Mouse (Mus musculus): ENCODE measurements around the gene Fam185a.

The Fam185a gene

GRCm38 (mm10) chr5:21496321-21496720, 71.6 kb downstream of the Fam185a start:
- DNase-seq = peak; percentile 12 to 37

GRCm38 (mm10) chr5:21496881-21497280, 72.1 kb downstream of the Fam185a start:
- no peak for DNase-seq

- DNase-seq = no peak
Measured at GRCm38 (mm10) chr5:21498490-21498889, 73.7 kb downstream of the Fam185a start.

- no peak for DNase-seq
Measured at GRCm38 (mm10) chr5:21498925-21499324, 74.2 kb downstream of the Fam185a start.

GRCm38 (mm10) chr5:21500133-21500532, 75.4 kb downstream of the Fam185a start:
- DNase-seq = no peak

GRCm38 (mm10) chr5:21500941-21501340, 76.2 kb downstream of the Fam185a start:
- DNase-seq = no peak

GRCm38 (mm10) chr5:21502936-21503610, 78.3 kb downstream of the Fam185a start:
- DNase-seq = no peak

- DNase-seq = no peak
Measured at GRCm38 (mm10) chr5:21505159-21505558, 80.4 kb downstream of the Fam185a start.

GRCm38 (mm10) chr5:21506887-21507286, 82.1 kb downstream of the Fam185a start:
- DNase-seq = no peak

- DNase-seq = no peak
Measured at GRCm38 (mm10) chr5:21509801-21510200, 85.0 kb downstream of the Fam185a start.

- DNase-seq = no peak
Measured at GRCm38 (mm10) chr5:21513363-21513762, 88.6 kb downstream of the Fam185a start.

- no peak for DNase-seq
Measured at GRCm38 (mm10) chr5:21517562-21517961, 92.8 kb downstream of the Fam185a start.

GRCm38 (mm10) chr5:21518207-21518606, 93.4 kb downstream of the Fam185a start:
- DNase-seq = no peak

GRCm38 (mm10) chr5:21519166-21519565, 94.4 kb downstream of the Fam185a start:
- DNase-seq = no peak

GRCm38 (mm10) chr5:21526835-21527485, 102.2 kb downstream of the Fam185a start:
- no peak for DNase-seq

GRCm38 (mm10) chr5:21527488-21527911, 102.7 kb downstream of the Fam185a start:
- DNase-seq = peak; percentile 47 to 74

GRCm38 (mm10) chr5:21528068-21528842, 103.5 kb downstream of the Fam185a start:
- peak; percentile 50 to 71 for DNase-seq

GRCm38 (mm10) chr5:21529110-21529720, 104.5 kb downstream of the Fam185a start:
- DNase-seq = no peak
